7 mouse cellular contexts compared by ENCODE assay signal in genomic region chr7:127252414-127252813, GRCm38 (mm10). TPM values are rescaled to one million over a fixed set of nuclear protein-coding genes. Genes with fewer than 3 reads are reported as not detected.
A peak's percentile ranks its signal among the peaks of the same experiment; 100 is the strongest.
DNase-seq lines count a peak whose midpoint lies in the region; ATAC-seq and TF ChIP-seq lines count a peak whose summit lies in the region.

No protein-coding gene starts in this region.

- no peak for DNase-seq in left cerebral cortex, adult 2 months (ENCODE audit: extremely low spot score in 1 of 2, low spot score in 2 of 2)
- DNase-seq in left cerebral cortex, adult 18-20 months (ENCODE audit: low spot score in 2 of 2): no peak
- peak; percentile 42 for DNase-seq in T-cell, adult 2 months (ENCODE audit: low spot score)
- peak; percentile 80 for DNase-seq in induced T-regulatory cell, adult 2 months (ENCODE audit: low read depth)
- DNase-seq in stomach, postnatal 0 days (ENCODE audit: low spot score): no peak
- no peak for DNase-seq in right cerebral cortex, adult 18-20 months
- no peak for DNase-seq in testis, postnatal 10 days (ENCODE audit: low spot score)

- no peak overlapping the region for H3K4me2 ChIP-seq in stomach, postnatal 0 days (replicated peaks; ENCODE audit: low read depth)

- H3K4me3 ChIP-seq in left cerebral cortex, adult 2 months: no peak overlapping the region
- H3K4me3 ChIP-seq in stomach, postnatal 0 days (ENCODE audit: low read depth, low read length): no peak overlapping the region

- intact Hi-C loops in left cerebral cortex, adult 2 months (cut with DNase I): no loop called here

- no peak for ATAC-seq in stomach, postnatal 0 days (ENCODE audit: low FRiP score, low TSS enrichment)

- no peak for TF ChIP-seq EP300 in stomach, postnatal 0 days (optimal IDR thresholded peaks at IDR 0.05)

- H3K36me3 ChIP-seq in stomach, postnatal 0 days (ENCODE audit: control insufficient read depth, insufficient read depth, low read length): peaks cover 7% of the 10 kb centered on the region; the same call in 1 of the 2 replicates

- H3K9me3 ChIP-seq in stomach, postnatal 0 days (ENCODE audit: control insufficient read depth, low read length): no peaks in the 10 kb centered on the region

- WGBS in stomach, postnatal 0 days: 81% methylated on average over 2 of the region's 2 CpGs

- H3K27ac ChIP-seq in left cerebral cortex, adult 2 months: no peak overlapping the region; the same call in 1 of the 2 replicates
- no peak overlapping the region for H3K27ac ChIP-seq in stomach, postnatal 0 days (replicated peaks)

- peaks cover 3% of the 10 kb centered on the region for H3K4me1 ChIP-seq in stomach, postnatal 0 days (replicated peaks; ENCODE audit: control insufficient read depth, insufficient read depth)

- peak; percentile 61 for TF ChIP-seq CTCF in left cerebral cortex, adult 2 months (IDR thresholded peaks at IDR 0.05)
- TF ChIP-seq CTCF in stomach, postnatal 0 days (IDR thresholded peaks at IDR 0.05; ENCODE audit: low read depth): peak; percentile 72

- H3K27me3 ChIP-seq in stomach, postnatal 0 days (ENCODE audit: control insufficient read depth, insufficient read depth, low read length): no peaks in the 10 kb centered on the region

- no peak overlapping the region for H3K9ac ChIP-seq in stomach, postnatal 0 days (ENCODE audit: low read length)

RNA-seq across cellular contexts. Expression of gene Dctpp1, which starts 8.1 kb away (rescaled TPM):
- total RNA-seq in left cerebral cortex, adult 2 months (2021): 10 to 100 TPM; 24.1 to 25.9 TPM
- 10 to 100 TPM; 20.8 to 23.2 TPM for total RNA-seq in left cerebral cortex, adult 18-20 months (2021)
- 79.8 and 84.5 TPM in 2 replicates for polyA plus RNA-seq in stomach, postnatal 0 days (2015; fragmentation: Nextera tagmentation; extraction: Ambion mirVana)

RNA-seq across cellular contexts. Expression of gene Zfp771, which starts 8.3 kb away (rescaled TPM):
- total RNA-seq in left cerebral cortex, adult 2 months (2021): 10 to 100 TPM; 58.8 to 68.6 TPM
- 10 to 100 TPM; 55.2 to 57.9 TPM for total RNA-seq in left cerebral cortex, adult 18-20 months (2021)
- polyA plus RNA-seq in stomach, postnatal 0 days (2015; fragmentation: Nextera tagmentation; extraction: Ambion mirVana): 27.3 and 29.6 TPM in 2 replicates

RNA-seq across cellular contexts. Expression of gene Sept1, which starts 19.5 kb away (rescaled TPM):
- 1 to 10 TPM; 3.5 to 6.4 TPM for total RNA-seq in left cerebral cortex, adult 2 months (2021)
- total RNA-seq in left cerebral cortex, adult 18-20 months (2021): 1 to 10 TPM; 4.4 to 4.5 TPM
- polyA plus RNA-seq in stomach, postnatal 0 days (2015; fragmentation: Nextera tagmentation; extraction: Ambion mirVana): 7.0 and 7.9 TPM in 2 replicates

RNA-seq across cellular contexts. Expression of gene Zfp553, which starts 19.6 kb away (rescaled TPM):
- total RNA-seq in left cerebral cortex, adult 2 months (2021): 10 to 100 TPM; 17.8 to 20.5 TPM
- 10 to 100 TPM; 21.3 to 22.1 TPM for total RNA-seq in left cerebral cortex, adult 18-20 months (2021)
- polyA plus RNA-seq in stomach, postnatal 0 days (2015; fragmentation: Nextera tagmentation; extraction: Ambion mirVana): 11.4 and 12.2 TPM in 2 replicates

RNA-seq across cellular contexts. Expression of gene Sephs2, which starts 21.4 kb away (rescaled TPM):
- 10 to 100 TPM; 33.0 to 39.8 TPM for total RNA-seq in left cerebral cortex, adult 2 months (2021)
- 10 to 100 TPM; 33.4 to 35.8 TPM for total RNA-seq in left cerebral cortex, adult 18-20 months (2021)
- 113 and 115 TPM in 2 replicates for polyA plus RNA-seq in stomach, postnatal 0 days (2015; fragmentation: Nextera tagmentation; extraction: Ambion mirVana)

Comparison
In these comparisons a context has a peak if more than half of its experiments do, and no peak if none do; other contexts are left out.
1. DNase-seq: peak in T-cell, adult 2 months (single experiment) and induced T-regulatory cell, adult 2 months (single experiment); none in left cerebral cortex, adult 2 months (0 of 2), left cerebral cortex, adult 18-20 months (0 of 2), stomach, postnatal 0 days (single experiment), right cerebral cortex, adult 18-20 months (single experiment) and testis, postnatal 10 days (single experiment).